Mouse (Mus musculus): ENCODE measurements around the gene Dnah8.

GRCm38 (mm10) chr17:30844321-30844791 is 220.2 kb downstream of the Dnah8 start:
- TF ChIP-seq POLR2A (IDR thresholded peaks at IDR 0.05; ENCODE audit: extremely low read depth, insufficient read depth, low read length) (no peak), CTCF (IDR thresholded peaks at IDR 0.05; ENCODE audit: extremely low read depth, insufficient read depth, low read length) (0 out of 2 replicates have a peak, but pooled peaks have one; percentile 16)
